In the genomic region with DNA sequence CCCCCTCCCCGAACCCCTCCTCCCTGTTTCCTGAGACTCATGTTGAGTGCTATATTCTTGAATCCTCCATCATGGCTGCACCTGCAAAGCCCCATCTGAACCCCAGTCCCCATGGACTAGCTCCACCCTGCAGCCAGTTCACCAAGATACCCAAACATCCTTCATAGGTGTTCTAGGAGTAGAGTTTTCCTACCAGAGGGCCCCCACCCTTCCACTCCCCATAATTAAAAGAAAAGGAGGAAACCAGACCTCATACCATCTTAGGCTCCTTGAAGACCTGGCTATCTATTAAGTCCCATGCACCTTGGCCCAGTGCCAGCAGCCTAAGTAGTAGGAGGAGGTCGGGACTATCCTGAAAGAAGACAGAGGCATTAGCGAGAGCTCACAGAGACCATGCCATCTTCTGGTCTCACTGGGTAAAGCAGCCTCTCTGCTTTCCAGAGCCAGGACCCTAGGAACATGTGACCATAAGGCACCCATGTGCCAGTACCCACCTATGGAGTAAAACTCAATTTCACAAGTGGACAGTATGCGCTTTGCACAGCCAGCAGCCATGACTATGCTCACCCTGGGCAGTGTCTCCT, we compare ENCODE assay signal across 1 mouse cellular context.
TF ChIP-seq lines count a peak whose summit lies in the region.

No protein-coding gene starts in this region.

TF ChIP-seq in MEL, 35 proteins besides CTCF, POLR2A, EP300 and RAD21:
- peak; percentile 66 for TF ChIP-seq MAX (IDR thresholded peaks at IDR 0.05; ENCODE audit: low read length)
- TF ChIP-seq JUND (IDR thresholded peaks at IDR 0.05; ENCODE audit: low read depth, low read length) = no peak
- no peak for TF ChIP-seq ZKSCAN1 (IDR thresholded peaks at IDR 0.05; ENCODE audit: low read depth, low read length)
- TF ChIP-seq ZC3H11A (IDR thresholded peaks at IDR 0.05; ENCODE audit: low read depth, low read length) = no peak
- peak; percentile 30 for TF ChIP-seq TAL1 (IDR thresholded peaks at IDR 0.05; ENCODE audit: low read length)
- TF ChIP-seq MAFK (IDR thresholded peaks at IDR 0.05; ENCODE audit: borderline replicate concordance, low read depth, low read length) = no peak
- 0 out of 2 replicates have a peak, but pooled peaks have one; percentile 28 for TF ChIP-seq TCF12 (IDR thresholded peaks at IDR 0.05; ENCODE audit: low read depth, low read length)
- TF ChIP-seq MYC (IDR thresholded peaks at IDR 0.05; ENCODE audit: low read depth, low read length) = peak; percentile 65; the same call in 1 of the 2 replicates
- peak; percentile 71 for TF ChIP-seq SMC3 (IDR thresholded peaks at IDR 0.05; ENCODE audit: low read depth, low read length)
- peak; percentile 38; the same call in 1 of the 2 replicates for TF ChIP-seq SIN3A (IDR thresholded peaks at IDR 0.05; ENCODE audit: low read length)
- peak; percentile 70 for TF ChIP-seq USF1 (IDR thresholded peaks at IDR 0.05; ENCODE audit: low read depth, low read length)
- TF ChIP-seq GABPA (IDR thresholded peaks at IDR 0.05; ENCODE audit: low read depth, low read length) = no peak
- no peak for TF ChIP-seq HCFC1 (IDR thresholded peaks at IDR 0.05; ENCODE audit: low read depth, low read length)
- TF ChIP-seq ZNF384 (IDR thresholded peaks at IDR 0.05; ENCODE audit: low read depth, low read length) = no peak
- TF ChIP-seq MXI1 (IDR thresholded peaks at IDR 0.05; ENCODE audit: low read depth, low read length) = peak; percentile 50; the same call in 1 of the 2 replicates
- TF ChIP-seq POLR2AphosphoS2 (IDR thresholded peaks at IDR 0.05; ENCODE audit: low read length) = no peak
- no peak for TF ChIP-seq ETS1 (IDR thresholded peaks at IDR 0.05; ENCODE audit: low read depth, low read length)
